Mouse (Mus musculus) hematopoietic stem cell, adult 5-6 weeks (primary cell): Measurements from ENCODE around the gene Pdcd4. TPM values are rescaled to one million over a fixed set of nuclear protein-coding genes. Genes with fewer than 3 reads are reported as not detected.

Source experiments
- ATAC-seq, 2 experiments: fragments of 125-278 bp in 1 of 2; replicated peaks in 1 of 2; 2 replicates each; pipeline ENCODE4 v1.8.0; 2016 to 2017; ENCODE audit warnings: inconsistent platforms in 2 of 2, mild to moderate bottlenecking in 2 of 2, moderate number of reproducible peaks in 2 of 2, low read depth in 1 of 2, moderate TSS enrichment in 1 of 2; ENCODE audit not compliant: low FRiP score in 2 of 2, poor library complexity in 2 of 2, severe bottlenecking in 2 of 2, insufficient read depth in 1 of 2, low TSS enrichment in 1 of 2
- total RNA-seq: library from RNA; stranded (forward); fragments of 172-1452, 232-1000 nt; gene quantifications from 2 replicates; pipeline ENCODE4 v1.2.3, GENCODE M21; 2017

Pdcd4 gene
- total RNA-seq, 1 experiment from 2014 or later: 234 TPM

DNA sequence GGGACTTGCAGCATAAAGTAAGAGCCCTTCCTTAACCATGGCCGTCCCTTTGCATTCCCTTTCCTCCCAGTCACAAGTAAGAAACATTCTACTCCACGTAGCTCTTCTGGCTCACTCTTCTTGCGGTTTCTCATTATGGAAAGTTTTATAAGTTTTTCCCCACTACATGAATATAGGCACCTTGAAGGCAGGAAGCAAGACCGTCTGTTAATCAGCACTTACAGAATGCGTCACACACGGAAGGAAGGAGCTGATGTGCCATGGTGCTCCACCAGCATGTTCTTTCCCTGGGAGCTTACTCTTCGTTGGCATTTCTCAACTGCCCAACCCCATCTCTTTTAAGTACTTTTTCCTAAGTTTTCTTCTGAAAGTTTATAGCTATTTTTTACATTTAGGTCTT is 79.9 kb downstream of the Pdcd4 start:
- ATAC-seq: peak; percentile 75 to 82

DNA sequence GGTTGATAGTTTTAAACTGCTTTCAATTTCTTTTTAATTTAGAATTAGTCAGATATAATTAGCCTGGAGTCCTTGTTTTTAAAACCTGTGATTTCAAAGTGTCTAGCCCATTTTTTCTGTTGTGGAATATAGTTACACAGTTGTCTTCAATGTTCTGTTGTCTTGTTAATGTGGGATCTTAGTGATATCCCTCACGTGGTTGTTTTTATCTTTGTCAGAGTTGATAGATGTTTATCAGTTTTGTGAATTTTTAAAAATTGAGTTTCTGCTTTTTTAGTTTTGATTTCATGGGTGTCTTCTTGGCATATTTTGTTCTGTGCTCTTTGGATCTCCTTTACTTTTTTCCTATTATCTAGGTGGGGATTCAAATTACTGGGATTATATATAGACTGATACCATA is 81.6 kb downstream of the Pdcd4 start:
- no peak for ATAC-seq

Other genes with a start within 250 kb of the Pdcd4 start
- gene Rbm20, start 214.9 kb upstream of the Pdcd4 start, total RNA-seq: 0.06 TPM in 1 of 2 replicates, not detected in the other
- gene Shoc2, start 52.1 kb downstream of the Pdcd4 start, total RNA-seq: 61.1 and 63.8 TPM in 2 replicates
- 43.6 and 47.7 TPM in 2 replicates for gene Bbip1, start 52.4 kb downstream of the Pdcd4 start, total RNA-seq
- 0.31 and 0.35 TPM in 2 replicates for gene Adra2a, start 151.9 kb downstream of the Pdcd4 start, total RNA-seq